Mouse (Mus musculus): ENCODE data around the gene Tarsl2. TPM values are rescaled to one million over a fixed set of nuclear protein-coding genes. Genes with fewer than 3 reads are reported as not detected.
A peak's percentile ranks its signal among the peaks of the same experiment; 100 is the strongest.

The Tarsl2 gene
- total RNA-seq (2014; fragmentation: Nextera tagmentation) (36.0 and 45.4 TPM in 2 replicates), total RNA-seq (2017) (58.1 and 73.2 TPM in 2 replicates)

DNA sequence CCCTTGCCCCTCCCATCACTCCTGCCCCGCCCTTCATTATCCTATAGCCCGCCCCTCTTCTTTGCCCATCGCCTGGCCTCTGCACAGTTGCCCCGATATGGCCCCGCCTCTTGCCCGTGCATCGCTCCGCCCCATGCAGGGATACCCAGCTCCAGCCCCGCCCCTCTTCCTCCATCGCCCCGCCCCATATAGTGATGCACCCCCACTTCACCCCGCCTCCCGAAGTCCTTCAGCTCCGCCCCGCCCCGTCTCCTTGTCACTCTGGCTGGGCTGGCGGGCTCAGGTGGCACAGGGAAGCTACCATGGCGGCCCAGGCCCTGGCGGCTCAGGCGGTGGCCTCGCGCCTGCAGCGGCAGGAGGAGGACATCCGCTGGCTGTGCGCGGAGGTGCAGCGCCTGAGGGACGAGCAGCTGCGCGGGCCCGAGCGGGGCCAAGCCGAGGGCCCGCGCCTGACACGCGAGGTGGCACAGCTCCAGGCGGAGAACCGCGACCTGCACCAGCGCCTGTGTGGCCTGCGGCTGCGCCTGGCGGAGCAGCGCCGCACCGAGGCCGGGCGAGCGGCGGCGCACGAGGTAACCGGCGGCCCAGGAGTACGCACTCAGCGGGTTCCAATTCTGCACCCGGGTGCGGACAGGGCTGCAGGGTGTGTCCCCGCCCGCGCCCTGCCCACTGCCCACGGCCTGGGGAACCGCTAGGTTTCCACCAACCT, at the start of gene Tarsl2:
Tarsl2 (plus strand) TSS at position 256 of the 709 bp plus-strand sequence.
- peak; percentile 77 for ATAC-seq (replicated peaks; ENCODE audit: low FRiP score, low TSS enrichment, poor library complexity, severe bottlenecking)

DNA sequence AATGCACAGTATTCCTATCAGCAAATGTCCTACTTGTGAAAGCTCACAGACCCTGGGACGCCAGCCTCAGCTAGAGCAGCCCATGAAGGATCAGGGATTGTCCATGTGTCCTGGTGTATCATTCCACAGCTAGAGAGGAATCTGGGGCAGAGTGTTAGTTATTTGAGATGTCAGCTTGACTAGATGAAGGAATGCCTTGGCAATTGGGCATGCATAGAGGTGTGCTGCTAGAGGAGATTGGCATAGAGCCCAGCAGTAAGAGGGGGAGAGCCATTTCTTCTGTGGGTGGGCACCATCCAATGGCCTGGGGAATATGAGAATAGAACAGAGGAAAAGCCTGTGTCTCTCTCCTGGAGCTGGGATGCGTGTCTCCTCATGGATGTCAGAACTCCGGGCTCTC, 38.6 kb upstream of the Tarsl2 start:
- ATAC-seq (replicated peaks; ENCODE audit: low FRiP score, low TSS enrichment, poor library complexity, severe bottlenecking) = no peak

DNA sequence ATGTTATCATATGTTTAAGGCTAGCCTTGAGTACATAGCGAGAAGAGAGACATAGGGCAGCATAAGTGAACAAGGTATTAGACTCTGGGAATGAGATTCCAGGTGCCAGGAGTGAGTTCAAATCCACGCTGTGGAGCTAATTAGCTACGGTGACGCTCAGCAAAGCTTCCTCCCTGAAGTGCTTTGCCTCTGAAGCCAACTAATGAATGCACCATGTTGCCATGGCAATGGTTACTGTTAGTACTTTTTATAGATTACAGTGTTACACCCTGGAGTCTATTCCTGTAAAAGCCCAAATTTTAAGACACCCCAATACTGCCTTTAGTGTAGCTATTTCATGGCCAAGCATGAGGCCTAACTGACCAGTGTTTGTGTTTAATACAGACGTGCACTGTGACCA, 37.7 kb upstream of the Tarsl2 start:
- ATAC-seq (replicated peaks; ENCODE audit: low FRiP score, low TSS enrichment, poor library complexity, severe bottlenecking) = no peak

DNA sequence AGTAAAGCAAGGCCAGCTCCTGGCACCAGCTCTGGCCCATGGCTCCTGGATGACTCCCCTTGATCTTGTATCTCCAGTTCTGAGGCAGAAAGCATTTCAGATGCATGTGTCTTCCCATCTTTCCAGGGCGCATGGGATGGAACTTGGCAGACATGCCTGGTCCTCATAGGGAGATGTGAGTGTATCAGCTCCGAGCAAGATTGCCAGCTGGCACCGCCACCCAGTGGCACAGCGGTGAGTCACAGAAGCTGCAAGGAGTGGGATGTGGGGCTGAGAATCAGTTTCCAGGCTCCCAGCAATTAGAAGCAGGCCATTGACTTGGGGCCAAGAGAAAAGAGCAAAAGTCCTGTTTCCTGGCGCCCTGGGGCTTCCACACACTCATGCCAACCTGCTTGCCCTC, 34.5 kb upstream of the Tarsl2 start:
- no peak for ATAC-seq (replicated peaks; ENCODE audit: low FRiP score, low TSS enrichment, poor library complexity, severe bottlenecking)

DNA sequence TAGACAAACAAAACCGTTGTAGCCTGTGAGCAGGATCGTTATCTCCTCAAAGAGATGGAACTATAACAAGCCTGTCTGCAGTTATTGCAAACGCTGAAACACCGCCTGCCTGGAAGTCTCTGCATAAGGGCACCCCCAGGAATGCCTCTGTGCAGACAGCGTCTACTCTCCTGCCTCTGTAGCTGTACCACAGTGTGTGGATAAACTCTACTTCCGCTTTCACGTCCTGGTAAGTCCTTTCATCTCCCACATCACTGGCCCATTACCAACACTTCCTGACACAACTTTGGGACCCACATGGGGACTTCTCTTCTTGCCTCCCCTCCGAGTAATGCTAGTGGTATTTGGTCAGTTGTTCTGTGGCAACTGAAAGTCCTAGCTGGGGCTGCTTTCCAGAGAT, 34.0 kb upstream of the Tarsl2 start:
- no peak for ATAC-seq (replicated peaks; ENCODE audit: low FRiP score, low TSS enrichment, poor library complexity, severe bottlenecking)

DNA sequence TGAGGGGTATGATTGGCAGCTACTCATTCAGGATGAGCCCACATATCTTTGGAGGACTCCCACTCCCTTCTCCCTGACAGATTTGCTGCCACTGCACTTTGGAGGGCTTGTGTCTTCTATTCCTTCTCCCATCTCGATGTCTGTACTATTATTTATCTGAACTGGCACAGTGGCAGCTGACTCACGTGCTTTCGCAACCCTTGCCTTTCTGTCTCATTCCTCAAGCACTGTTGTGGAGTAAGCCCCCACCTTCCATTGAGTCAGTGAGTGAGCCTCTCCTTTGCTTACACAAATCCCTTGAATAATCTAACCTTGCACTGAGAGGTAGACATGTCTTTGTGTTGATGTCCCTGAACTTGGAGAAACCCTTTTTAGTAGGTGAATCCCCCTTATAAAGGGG, 33.4 kb upstream of the Tarsl2 start:
- no peak for ATAC-seq (replicated peaks; ENCODE audit: low FRiP score, low TSS enrichment, poor library complexity, severe bottlenecking)

DNA sequence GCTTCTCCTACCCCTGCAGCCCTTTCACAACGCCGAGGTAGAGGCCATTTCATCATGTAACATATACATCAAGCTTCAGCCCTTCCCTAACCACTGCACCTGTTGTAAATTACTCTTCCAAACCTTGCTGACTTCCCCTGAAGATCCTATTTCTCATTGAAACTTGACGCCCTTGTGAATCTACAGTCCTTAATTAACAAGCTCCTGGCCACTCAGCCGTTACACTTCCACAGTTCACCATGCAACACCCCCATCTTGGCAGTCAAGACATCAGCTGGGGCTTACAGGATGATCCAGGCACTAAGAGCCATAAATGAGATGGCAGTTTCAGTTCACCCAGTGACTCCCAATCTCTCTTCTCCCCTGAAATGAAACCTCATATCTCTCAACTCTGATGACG, 31.0 kb upstream of the Tarsl2 start:
- ATAC-seq (replicated peaks; ENCODE audit: low FRiP score, low TSS enrichment, poor library complexity, severe bottlenecking) = no peak

DNA sequence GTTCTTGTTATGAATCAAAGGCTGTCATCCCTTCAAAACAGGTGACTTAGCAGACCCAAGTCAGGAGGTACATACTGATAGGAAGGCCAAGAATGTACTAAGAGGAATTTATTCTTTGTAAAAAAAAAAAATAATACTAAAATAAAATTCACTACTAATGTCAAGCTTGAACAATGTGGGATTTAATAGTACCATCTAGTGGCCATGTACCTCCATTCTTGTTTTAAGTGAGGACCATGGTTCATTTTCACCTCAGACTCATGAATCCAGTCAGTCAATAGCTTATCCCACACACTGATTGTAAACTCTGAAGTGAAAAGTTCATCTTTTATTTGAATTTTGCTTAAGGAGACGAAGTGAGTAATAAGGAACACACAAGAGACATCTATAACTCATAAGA, 25.9 kb upstream of the Tarsl2 start:
- ATAC-seq (replicated peaks; ENCODE audit: low FRiP score, low TSS enrichment, poor library complexity, severe bottlenecking) = no peak

DNA sequence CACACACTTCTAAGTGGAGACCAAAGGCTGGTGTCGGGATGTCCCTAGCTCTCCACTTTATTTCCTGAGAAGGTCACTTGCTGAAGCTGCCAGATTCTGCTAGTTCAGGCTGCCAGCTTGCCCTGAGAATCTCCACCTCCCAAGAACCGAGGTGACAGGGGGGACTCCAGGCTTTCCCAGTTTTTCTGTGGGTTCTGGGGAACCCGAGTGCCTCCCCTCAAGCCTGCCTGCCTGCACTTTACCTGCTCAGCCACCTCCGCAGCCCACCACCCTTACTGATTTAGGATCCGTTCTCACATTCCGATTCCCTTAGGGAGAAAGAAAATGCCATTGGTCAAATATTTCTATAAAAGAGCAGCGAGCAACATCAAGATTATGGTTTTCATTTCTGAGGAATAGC, 24.0 kb upstream of the Tarsl2 start:
- ATAC-seq (replicated peaks; ENCODE audit: low FRiP score, low TSS enrichment, poor library complexity, severe bottlenecking) = no peak

DNA sequence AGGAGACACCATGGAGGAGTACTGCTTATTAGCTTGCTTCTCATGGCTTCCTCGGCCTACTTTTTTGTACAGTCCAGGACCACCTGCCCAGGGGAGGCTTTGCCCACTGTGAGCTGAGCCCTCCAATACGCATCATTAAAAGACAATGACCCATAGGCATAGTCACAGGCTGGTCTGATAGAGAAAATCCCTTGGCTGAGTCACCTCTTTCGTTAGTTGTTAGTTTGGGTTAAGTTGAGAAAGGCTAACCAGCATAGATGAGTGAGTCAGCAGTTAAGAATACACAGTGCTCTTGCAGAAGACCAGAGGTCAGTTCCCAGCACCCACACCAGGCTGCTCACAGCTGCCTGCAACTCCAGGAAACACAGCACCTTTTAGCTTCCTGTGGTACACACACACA, 21.4 kb upstream of the Tarsl2 start:
- ATAC-seq (replicated peaks; ENCODE audit: low FRiP score, low TSS enrichment, poor library complexity, severe bottlenecking) = no peak

DNA sequence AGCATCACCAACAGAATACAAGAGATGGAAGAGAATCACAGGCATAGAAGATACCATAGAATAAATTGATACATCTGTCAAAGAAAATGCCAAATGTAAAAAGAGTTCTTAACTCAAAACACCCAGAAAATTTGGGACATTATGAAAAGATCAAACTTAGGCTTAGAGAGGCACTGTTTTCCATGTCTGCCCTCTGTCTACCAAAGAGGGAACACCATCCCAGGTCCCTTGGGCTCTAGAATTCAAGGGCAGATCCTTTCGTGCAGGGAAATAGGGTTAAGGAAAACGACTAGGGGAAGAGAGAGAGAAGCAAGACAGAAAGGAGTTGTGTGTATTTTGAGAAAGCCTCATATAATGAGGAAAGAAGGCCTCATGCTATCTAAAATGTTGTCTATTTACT, 19.2 kb upstream of the Tarsl2 start:
- ATAC-seq (replicated peaks; ENCODE audit: low FRiP score, low TSS enrichment, poor library complexity, severe bottlenecking) = no peak

DNA sequence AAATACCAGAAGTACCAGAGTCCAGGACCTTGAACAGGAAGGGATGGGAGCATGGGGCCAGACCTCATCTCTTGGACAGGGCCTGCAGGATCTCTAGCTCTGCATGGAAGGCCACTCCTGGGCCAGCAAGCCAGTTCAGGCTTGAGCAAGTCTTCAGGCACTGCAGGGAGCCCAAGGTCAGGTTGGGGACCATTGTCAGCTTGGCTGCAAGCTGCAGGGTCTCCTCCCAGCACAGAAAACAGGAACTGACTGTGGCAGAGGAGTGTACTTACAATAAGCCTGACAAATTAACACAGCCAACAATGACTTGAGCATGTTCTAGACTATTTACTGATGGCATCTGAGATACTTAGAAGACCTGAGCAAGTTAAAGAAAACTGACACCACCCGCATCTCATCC, 14.9 kb upstream of the Tarsl2 start:
- ATAC-seq (replicated peaks; ENCODE audit: low FRiP score, low TSS enrichment, poor library complexity, severe bottlenecking) = no peak

DNA sequence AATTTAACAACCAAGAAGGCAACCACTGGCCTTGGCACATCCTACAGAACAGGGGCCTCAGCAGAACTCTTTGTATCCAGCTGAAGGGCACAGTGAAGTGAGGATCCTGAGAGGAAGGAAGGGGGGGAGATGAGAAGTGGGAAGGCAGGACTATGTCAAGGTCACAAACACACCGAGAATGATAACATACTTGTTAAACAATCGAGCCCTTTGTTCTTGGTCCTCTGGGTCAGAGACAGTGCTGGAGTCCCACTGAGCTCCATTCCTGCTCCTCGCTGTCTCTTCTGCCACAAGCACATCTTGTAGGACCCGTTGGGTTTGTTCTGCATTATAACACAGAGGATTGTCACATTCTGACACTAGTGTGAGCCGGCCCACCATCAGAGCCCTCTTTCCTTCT, 14.0 kb upstream of the Tarsl2 start:
- ATAC-seq (replicated peaks; ENCODE audit: low FRiP score, low TSS enrichment, poor library complexity, severe bottlenecking) = no peak

DNA sequence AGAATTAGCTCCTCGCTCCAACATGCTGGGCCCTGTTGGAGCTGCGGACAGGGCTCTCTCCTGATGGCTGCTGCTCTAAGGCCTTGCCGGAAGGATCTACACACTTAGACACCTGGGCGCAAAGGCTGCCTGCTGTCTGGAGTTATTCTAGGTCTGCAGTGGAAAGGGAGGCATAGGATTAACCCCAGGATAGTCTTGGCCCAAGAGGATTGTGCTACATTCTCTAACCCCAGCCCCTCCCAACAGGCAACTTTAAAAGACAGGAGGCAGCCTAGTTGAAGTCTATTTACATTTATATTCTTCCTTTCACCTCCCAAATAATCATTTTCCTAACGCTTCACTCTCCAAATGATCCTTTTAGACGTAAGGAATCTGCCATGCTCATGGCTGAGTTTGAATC, 8.9 kb upstream of the Tarsl2 start:
- ATAC-seq (replicated peaks; ENCODE audit: low FRiP score, low TSS enrichment, poor library complexity, severe bottlenecking) = no peak

DNA sequence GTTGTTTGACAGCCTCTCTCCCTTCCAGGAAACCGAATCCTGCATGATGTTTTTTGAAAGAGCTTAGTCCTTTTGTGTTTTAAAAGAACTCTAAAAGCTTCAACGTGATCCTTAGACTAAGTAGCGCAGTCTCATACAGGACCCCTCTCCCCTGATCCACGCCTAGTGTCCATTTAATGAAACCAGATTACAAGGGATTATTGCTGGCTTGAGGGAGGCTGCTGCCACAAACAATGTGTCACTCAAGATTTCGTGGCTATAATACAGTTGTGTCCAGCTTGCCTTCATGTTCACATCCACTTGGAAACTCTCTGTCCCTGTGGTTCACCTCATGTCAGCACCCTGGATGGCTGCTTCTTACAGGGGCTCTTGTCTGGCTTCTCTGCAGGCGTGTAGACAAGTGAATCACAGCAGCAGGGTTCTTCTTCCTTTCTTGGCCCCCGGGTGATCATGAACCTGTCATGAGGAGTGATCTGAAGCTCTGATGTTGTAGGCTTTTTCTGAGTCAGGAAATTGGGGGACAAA, 8.3 kb upstream of the Tarsl2 start:
- ATAC-seq (replicated peaks; ENCODE audit: low FRiP score, low TSS enrichment, poor library complexity, severe bottlenecking) = no peak

DNA sequence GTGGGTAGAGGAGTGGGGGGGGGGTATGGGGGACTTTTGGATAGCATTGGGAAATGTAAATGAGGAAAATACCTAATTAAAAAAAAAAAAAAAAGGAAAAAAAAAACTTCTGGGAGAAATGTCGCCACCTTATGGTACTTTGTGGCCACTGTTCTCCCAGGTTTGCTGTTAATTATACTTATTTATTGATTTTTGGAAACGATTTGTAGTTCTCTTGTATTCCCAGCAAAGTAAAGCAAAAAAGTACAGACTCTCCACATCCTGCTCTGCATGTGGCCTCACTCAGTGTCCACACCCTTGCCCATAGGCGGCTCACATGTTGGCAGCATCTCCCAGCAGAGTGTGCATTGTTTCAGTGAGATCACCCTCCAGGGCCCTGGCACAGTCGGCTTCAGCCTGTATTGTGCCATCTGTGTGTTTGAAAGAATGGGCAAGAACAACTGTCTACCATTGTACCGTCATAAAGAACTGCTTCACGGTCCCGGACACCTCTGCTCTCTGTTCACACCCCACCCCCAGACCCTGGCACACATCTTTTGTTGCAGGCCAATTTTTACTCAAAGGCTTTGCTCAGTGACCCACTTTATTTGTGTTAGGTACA, 6.4 kb upstream of the Tarsl2 start:
- ATAC-seq (replicated peaks; ENCODE audit: low FRiP score, low TSS enrichment, poor library complexity, severe bottlenecking) = no peak

DNA sequence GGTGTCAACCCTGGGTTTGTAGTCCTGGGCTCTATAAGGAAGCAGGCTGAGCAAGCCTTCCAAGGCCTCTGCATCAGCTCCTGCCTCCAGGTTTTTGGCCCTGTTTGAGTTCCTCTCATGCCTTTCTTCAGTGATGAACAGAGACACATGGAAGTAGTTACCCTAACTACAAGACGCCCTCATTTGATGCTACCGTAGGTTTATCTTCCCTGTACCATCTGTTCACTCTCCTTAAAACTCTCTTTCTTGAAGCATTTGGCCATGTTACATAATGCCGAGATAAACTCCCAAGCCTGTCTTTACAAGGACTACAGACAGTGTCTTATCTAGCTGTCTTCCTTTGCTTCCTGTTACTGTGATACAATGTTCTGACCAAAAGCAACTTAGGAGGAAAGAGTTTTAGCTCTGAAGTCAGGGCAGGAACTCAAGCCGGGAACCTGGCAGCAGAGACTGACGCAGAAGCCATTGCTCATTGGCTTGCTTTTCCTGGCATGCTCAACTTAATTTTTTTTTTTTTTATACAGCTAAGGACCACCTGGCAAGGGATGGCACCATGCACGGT, 4.8 kb upstream of the Tarsl2 start:
- peak; percentile 81 for ATAC-seq (replicated peaks; ENCODE audit: low FRiP score, low TSS enrichment, poor library complexity, severe bottlenecking)

DNA sequence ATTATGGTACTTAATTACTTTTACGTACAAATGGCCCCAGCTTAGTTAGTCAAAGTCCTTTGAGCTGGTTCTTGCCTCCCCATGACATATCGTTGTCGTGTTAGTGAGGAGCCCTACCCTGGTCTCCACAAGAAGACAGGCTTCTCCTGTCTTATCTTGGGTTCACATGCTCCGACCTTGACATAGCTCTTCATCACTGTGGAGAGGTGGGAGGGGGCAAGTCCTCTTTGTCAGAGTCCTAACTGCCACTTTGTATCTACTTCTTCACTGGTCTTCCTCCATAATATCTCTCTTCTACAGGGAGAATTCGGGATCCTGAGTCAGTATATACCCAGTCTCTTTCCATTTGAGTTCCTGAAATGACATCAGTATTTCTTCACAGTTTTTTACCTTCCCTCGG, 4.0 kb upstream of the Tarsl2 start:
- ATAC-seq (replicated peaks; ENCODE audit: low FRiP score, low TSS enrichment, poor library complexity, severe bottlenecking) = peak; percentile 53

DNA sequence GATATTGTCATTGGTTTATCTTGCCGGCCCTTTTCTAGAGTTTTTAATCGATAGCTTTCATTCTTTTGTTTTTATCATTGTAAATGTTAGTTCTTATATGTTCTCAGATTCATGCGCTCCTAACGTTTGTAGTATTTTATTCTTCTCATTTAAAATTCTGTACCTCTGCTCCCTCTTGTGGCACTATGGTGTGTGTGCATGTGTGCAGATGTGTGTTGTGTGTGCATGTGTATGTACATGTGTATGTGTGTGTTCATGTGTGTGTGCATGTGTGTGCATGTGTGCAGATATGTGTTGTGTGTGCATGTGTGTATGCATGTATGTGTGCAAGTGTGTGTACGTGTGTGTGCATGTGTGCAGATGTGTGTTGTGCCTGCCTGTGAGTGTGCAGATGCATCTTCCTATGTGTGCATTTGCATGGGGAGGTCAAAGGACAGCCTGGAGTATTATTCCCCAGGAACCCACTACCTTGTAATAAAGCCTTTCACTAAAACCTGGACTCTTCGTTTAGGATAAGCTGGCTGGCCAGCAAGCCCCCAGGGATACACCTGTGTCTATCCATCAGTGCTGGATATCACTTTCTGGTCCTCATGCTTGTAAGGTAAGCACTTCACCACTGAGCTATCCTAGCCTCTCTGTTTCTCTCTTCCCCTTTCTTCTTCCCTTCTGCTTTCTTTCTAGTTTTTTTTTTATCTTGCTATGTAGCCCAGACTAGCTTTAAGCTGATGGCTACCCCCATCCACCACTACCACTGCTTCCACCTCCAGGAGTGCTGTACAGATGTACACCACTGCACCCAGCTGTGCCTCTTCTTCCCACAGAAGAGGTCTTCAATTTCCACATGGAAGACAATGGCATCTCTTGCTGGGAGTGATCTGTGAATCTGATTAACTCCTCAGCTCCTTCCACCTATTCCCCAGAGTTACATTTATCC, 2.1 kb upstream of the Tarsl2 start:
- no peak for ATAC-seq (replicated peaks; ENCODE audit: low FRiP score, low TSS enrichment, poor library complexity, severe bottlenecking)

DNA sequence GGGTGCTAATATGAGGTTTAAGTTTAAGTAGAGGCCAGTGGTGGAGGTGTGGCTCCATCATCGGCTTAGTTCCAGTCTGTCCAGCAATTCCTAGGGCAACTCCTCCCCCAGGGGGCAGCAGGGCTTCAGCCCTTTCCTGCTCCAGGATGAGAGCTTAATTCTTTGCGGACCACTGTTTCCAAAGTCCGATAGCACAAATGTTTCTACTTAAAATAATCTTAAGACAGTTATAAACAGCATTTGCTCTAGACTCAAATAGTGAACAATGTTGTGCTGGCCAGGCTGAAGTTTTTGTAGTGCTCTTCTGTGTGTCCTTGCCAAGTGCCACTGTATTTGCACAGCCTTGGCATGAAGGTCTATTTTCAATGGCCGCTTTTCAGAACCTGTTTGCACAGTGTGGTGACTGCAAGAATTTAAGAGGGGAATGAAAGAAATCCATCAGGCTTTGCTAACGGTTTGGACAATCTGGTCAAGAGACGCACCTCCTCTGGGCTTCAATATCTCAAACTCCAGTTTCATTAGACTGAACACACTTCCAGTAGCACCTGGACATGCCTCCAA, 757 bp upstream of the Tarsl2 start:
- no peak for ATAC-seq (replicated peaks; ENCODE audit: low FRiP score, low TSS enrichment, poor library complexity, severe bottlenecking)
